Mouse (Mus musculus): ENCODE measurements around the gene Ndufc1. TPM values are rescaled to one million over a fixed set of nuclear protein-coding genes. Genes with fewer than 3 reads are reported as not detected.
"Not testable (repeated sequence)": the region's sequence is repeated elsewhere in the genome, so short reads cannot be mapped to it uniquely, and the experiment has no call there.

Gene Ndufc1
- polyA plus RNA-seq, 1 experiment from 2014 or later: 792 TPM

DNA sequence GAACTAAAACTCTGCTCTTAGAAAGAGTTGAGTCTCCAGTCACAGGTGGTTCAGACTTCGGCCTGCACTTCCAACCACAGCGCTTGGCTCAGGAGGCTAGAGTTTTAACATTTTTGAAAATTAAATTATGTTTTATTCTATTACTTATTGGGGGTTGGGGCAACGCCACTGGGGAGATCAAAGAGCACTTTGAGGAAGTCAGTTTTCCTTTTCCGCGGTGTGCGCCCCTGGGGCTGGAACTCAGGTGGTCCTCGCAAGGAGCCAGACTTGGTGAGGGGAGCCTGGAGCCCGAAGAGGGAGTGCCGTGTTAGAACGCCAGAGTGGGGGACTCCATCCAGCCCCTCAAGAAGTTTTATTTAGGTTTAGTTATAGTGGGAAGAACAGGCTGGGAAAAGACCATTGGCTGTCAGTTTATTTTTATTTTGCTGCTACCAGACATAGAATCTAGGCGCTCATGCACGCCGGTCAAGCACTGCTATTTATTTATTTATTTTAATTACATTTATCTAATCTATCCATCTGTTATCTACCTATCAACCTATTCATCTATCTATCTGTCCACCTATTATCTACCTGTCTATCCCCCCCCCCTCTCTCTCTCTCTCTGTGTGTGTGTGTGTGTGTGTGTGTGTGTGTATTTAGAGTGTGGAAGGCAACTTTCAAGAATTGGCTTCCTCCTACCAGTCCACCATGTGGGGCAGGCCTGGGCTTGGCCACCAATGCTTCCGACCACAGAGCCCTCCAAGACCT is 49.1 kb downstream of the Ndufc1 start:
- Histone ChIP-seq H3K36me3 (no peaks in the 10 kb centered on the region), H3K27ac (no peak overlapping the region), H3K9me3 (no peaks in the 10 kb centered on the region), H3K4me1 (no peaks in the 10 kb centered on the region), H3K9ac (no peak overlapping the region), H3K27me3 (replicated peaks) (no peaks in the 10 kb centered on the region), H3K4me3 (replicated peaks) (peak overlapping the region; percentile 57), H3K4me2 (peak overlapping the region; percentile 76; the same call in 1 of the 2 replicates)
- no peak for ATAC-seq (ENCODE audit: insufficient read depth, low FRiP score, low read depth)
- 35% methylated on average over 14 of the region's 14 CpGs for WGBS

DNA sequence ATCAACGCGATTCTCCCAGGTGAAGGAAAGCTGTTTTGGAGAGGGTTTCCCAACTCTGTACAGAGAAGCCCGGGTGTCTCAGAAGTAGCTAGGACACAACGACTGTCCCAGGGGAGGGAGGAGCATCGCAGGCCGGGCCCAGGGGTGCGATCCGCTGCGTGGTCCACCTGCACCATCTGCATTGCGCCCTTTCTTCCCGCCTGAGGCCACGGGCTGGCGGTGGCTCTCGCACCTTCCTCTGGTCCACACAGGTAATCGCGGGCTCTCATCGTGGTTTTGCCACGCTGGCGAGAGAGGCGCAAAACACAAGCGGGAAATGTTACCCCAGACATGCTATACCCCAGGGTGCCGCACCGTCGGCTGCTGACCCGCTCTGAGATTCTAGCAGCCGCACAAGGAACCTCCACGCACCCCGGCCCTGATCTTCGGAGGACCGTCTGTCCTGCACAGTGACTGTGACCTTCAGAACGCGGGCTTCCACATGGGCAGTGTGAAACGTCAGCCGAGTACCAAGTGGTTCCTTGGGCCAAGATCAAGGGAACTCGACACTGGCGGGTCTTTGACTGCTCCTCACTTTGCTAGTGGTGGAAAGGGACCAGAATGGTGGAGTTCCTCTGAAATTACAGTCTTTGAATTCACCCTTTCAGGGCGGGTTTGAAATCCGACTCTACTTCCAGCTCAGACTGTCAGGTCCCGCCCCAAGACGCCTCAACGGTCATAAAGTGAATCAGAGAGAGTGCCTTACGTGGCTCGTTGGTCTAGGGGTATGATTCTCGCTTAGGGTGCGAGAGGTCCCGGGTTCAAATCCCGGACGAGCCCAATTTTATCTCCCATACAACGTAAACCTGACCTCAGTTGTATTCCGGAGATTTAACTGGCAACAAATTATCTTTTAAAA is 49.9 kb downstream of the Ndufc1 start:
- H3K27me3 ChIP-seq (replicated peaks): no peaks in the 10 kb centered on the region
- WGBS: under 1% methylated on average over 50 of the region's 50 CpGs
- H3K4me3 ChIP-seq (replicated peaks): peak overlapping the region; percentile 57
- H3K4me1 ChIP-seq: no peaks in the 10 kb centered on the region
- no peaks in the 10 kb centered on the region for H3K9me3 ChIP-seq
- peak; percentile 84 for ATAC-seq (ENCODE audit: insufficient read depth, low FRiP score, low read depth)
- H3K9ac ChIP-seq: peak overlapping the region; percentile 32; the same call in 1 of the 2 replicates
- H3K36me3 ChIP-seq: no peaks in the 10 kb centered on the region
- peak overlapping the region; percentile 70 for H3K27ac ChIP-seq
- H3K4me2 ChIP-seq: peak overlapping the region; percentile 76

DNA sequence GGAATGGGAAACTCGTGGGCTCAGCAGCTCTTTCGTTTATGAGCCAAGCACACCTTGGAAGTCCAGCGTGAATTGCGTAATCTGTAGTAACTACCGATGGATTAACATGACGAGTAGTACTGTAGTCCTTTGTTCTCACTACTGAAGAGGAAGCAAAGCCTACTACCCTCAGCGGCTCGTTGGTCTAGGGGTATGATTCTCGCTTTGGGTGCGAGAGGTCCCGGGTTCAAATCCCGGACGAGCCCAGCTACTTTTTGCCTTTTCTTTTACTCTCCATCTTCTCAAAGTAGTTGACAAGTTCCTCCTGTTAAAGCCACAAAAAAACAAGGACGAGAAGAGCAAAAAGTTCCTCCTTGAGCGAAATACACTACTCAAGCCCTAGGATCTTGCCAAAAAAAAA is 50.6 kb downstream of the Ndufc1 start:
- no peaks in the 10 kb centered on the region for H3K36me3 ChIP-seq
- H3K9ac ChIP-seq: no peak overlapping the region
- no peaks in the 10 kb centered on the region for H3K9me3 ChIP-seq
- H3K4me1 ChIP-seq: no peaks in the 10 kb centered on the region
- H3K4me3 ChIP-seq (replicated peaks): peak overlapping the region; percentile 57
- H3K27ac ChIP-seq: no peak overlapping the region; the same call in 1 of the 2 replicates
- peak; percentile 57; the same call in 1 of the 2 replicates for ATAC-seq (ENCODE audit: insufficient read depth, low FRiP score, low read depth)
- peak overlapping the region; percentile 76 for H3K4me2 ChIP-seq
- WGBS: 3% methylated on average over 15 of the region's 15 CpGs
- no peaks in the 10 kb centered on the region for H3K27me3 ChIP-seq (replicated peaks)

DNA sequence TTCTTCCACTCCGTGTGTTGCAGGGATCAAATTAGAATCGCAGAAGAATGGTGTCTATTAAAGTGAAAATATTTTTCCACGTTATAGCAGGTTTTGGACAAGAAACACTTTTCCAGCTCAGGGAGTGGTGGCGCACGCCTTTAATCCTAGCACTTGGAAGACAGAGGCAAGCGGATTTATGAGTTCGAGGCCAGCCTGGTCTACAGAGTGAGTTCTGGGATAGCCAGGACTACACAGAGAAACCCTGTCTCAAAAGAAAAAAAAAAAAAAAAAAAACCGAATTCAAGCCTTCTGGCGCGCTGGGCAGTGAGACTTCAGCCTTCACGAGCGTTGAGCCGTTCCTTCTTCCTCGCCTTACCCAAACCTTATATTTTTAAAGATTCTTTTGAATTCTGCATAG is 51.2 kb downstream of the Ndufc1 start:
- Histone ChIP-seq H3K4me2 (peak overlapping the region; percentile 76), H3K4me3 (replicated peaks) (peak overlapping the region; percentile 57), H3K27ac (no peak overlapping the region), H3K27me3 (replicated peaks) (no peaks in the 10 kb centered on the region), H3K9ac (no peak overlapping the region), H3K36me3 (no peaks in the 10 kb centered on the region), H3K9me3 (no peaks in the 10 kb centered on the region), H3K4me1 (no peaks in the 10 kb centered on the region)
- WGBS: 17% methylated on average over 14 of the region's 14 CpGs
- ATAC-seq (ENCODE audit: insufficient read depth, low FRiP score, low read depth): no peak

DNA sequence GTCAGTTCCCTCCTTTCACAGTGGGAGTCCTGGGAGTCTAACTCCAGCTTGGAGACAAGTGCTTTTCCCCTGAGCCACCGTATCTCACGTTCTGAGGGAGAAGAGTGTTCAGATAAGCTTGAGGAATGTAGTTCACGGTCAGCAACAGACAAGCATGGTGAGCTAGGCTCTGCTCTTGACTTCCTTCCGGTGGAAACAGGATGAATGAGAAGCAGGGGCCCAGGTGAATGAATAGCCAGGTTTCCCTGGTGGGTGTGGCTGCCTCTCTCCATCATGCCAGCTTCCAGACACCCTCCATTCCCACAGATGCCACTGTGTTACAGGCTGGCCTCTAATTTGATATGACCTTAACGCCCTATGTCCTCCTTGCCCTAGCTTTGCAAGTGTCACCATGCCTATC is 51.7 kb downstream of the Ndufc1 start:
- Histone ChIP-seq H3K27ac (no peak overlapping the region), H3K36me3 (no peaks in the 10 kb centered on the region), H3K4me3 (replicated peaks) (no peak overlapping the region), H3K4me2 (peak overlapping the region; percentile 76; the same call in 1 of the 2 replicates), H3K27me3 (replicated peaks) (no peaks in the 10 kb centered on the region), H3K9ac (no peak overlapping the region), H3K4me1 (no peaks in the 10 kb centered on the region), H3K9me3 (no peaks in the 10 kb centered on the region)
- WGBS: 43% methylated on average over 5 of the region's 5 CpGs
- ATAC-seq (ENCODE audit: insufficient read depth, low FRiP score, low read depth): no peak

DNA sequence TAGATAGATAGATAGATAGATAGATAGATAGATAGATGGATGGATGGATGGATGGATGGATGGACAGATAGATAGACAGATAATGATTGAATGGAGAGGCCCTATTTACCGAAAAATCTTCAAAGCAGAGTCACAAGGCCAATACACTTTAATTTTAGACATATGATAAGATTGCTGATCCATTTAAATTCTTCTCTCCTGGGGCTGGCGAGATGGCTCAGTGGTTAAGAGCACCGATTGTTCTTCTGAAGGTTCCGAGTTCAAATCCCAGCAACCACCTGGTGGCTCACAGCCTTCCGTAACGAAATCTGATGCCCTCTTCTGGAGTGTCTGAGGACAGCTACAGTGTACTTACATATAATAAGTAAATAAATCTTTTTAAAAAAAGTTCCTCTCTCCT is 53.8 kb downstream of the Ndufc1 start:
- not testable (repeated sequence) for H3K36me3 ChIP-seq; H3K9ac ChIP-seq; H3K27me3 ChIP-seq (replicated peaks); ATAC-seq (ENCODE audit: insufficient read depth, low FRiP score, low read depth); H3K27ac ChIP-seq; H3K4me1 ChIP-seq; H3K4me3 ChIP-seq (replicated peaks); H3K9me3 ChIP-seq; H3K4me2 ChIP-seq
- WGBS: 88% methylated on average over 6 of the region's 6 CpGs

Other genes starting within 250 kb of the Ndufc1 start
- 8.5 and 9.3 TPM in 2 replicates for gene Noct, start 184.5 kb downstream of the Ndufc1 start, polyA plus RNA-seq (2015; fragmentation: Nextera tagmentation; extraction: Ambion mirVana)
- 62.5 and 63.7 TPM in 2 replicates for gene Elf2, start 68.3 kb downstream of the Ndufc1 start, polyA plus RNA-seq (2015; fragmentation: Nextera tagmentation; extraction: Ambion mirVana)
- 3.8 and 4.0 TPM in 2 replicates for gene Mgarp, start 12.2 kb downstream of the Ndufc1 start, polyA plus RNA-seq (2015; fragmentation: Nextera tagmentation; extraction: Ambion mirVana)
- 43.8 and 49.9 TPM in 2 replicates for gene Naa15, start 6.2 kb upstream of the Ndufc1 start, polyA plus RNA-seq (2015; fragmentation: Nextera tagmentation; extraction: Ambion mirVana)
- 23.7 and 26.7 TPM in 2 replicates for gene Rab33b, start 74.9 kb upstream of the Ndufc1 start, polyA plus RNA-seq (2015; fragmentation: Nextera tagmentation; extraction: Ambion mirVana)
- 3.6 and 5.0 TPM in 2 replicates for gene Setd7, start 151.9 kb upstream of the Ndufc1 start, polyA plus RNA-seq (2015; fragmentation: Nextera tagmentation; extraction: Ambion mirVana)